Mouse (Mus musculus): ENCODE measurements around the gene Nsl1.

Gene Nsl1

GRCm38 (mm10) chr1:191054870-191055532 lies 7.8 kb upstream of the Nsl1 start:
- no peak for DNase-seq (ENCODE audit: low spot score)

- DNase-seq (ENCODE audit: low spot score) = no peak
These were observed 7.3 kb upstream of the Nsl1 start for GRCm38 (mm10) chr1:191055533-191055873.

DNA sequence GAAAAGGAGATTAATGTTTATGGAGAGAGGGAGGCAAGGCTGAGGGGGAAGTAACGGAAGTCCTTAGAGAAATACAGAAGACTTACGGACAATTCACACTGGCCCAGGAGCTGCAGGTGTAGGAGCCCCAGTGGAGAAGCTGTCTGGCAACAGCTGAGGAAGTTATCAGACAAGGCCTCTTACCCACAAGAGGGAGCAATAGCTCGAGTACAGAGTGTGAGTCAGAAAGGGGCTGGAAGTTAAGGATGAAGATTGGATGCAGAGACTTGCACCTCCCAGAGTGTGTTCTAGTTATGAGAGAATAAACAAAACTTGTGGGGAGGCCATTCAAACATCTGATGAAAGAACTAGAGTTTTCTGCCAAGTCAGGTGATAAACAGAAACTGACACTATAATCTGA lies 5.4 kb upstream of the Nsl1 start:
- DNase-seq (ENCODE audit: low spot score) = no peak

DNA sequence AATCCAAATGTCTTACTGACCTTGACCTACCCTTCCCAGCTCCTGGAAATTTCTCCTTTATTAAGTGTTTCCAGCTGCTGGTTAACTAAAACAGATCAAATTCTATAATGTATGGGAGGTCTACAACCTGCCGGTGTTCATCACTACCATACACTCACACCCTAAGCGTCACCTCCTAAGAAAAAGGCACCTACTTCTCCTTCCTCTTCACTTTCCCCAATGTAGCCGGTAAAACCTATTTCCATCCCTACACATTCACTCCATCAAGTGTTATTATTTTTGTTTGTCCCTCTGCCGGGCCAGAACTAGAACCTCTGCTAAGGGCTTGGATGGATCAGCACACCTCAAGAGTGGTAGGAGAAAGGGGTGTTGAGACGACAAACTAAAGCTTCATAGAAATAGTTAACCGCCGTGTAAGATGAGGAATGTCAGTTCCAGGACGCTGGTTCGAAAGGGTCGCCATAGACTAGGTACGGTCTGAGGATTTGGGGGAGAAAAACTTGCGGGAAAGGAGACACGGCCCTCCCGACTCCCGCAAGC lies 501 bp upstream of the Nsl1 start:
- DNase-seq (ENCODE audit: low spot score) = no peak

- DNase-seq (ENCODE audit: low spot score) = no peak
These were observed 888 bp downstream of the Nsl1 start for GRCm38 (mm10) chr1:191063700-191064099.

DNA sequence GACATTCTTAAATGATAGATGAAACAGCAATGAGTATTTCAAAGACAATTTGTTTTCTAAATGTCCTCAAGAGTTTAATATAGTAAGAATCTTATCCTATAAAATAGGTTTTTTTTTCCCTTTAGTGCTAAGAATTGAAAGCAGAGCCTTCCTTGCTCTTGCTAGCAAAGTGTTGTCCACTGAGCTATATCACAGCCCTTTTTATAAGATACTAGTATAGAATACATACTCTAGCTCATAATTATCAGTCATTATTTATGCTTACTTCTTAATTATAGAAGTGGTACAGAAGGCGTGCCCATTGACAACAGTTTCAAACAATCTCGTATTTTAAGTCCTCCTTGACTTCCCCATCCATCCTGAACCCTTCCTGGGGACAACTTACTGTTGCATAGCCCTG lies 1.7 kb downstream of the Nsl1 start:
- DNase-seq (ENCODE audit: low spot score) = no peak

DNA sequence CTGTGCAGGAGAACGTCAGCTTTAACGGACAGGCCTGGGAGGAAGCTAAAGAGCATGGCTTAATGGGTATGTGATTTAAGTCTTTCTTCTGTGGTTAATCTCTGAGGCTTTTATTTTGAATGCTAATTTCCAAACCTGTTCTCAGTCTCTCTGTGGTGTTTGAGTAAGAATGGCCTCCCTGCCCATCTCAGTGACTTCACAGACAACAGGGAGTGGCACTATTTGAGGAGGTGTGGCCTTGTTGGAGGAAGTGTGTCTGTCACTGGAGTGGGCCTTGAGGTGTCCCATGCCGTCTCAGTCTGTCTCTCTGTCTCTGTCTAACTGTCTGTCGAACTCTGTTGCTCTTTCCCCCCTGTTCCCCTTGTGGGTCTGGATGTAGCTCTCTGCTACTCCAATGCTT lies 2.4 kb downstream of the Nsl1 start:
- no peak for DNase-seq (ENCODE audit: low spot score)

DNA sequence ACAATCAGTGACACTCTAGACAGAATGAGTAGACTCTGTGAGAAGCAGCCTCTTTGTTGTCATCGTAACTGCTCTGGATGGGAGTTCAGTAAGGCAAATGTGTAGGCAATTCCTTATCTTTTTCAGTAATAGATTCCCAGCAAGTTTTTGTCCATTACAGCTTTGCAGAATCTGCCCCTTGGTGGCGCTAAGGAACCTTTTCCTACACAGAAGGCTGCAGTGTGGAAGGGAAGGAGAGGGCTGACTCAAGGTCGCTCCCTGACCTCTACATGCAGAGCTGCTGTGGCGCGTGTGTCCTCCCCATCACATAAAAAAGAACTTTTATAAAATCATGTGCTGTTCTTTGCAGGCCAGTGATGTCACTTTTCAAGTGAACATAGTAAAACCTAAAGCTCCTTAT lies 5.6 kb downstream of the Nsl1 start:
- no peak for DNase-seq (ENCODE audit: low spot score)

GRCm38 (mm10) chr1:191070259-191070658 lies 7.4 kb downstream of the Nsl1 start:
- DNase-seq (ENCODE audit: low spot score) = no peak

GRCm38 (mm10) chr1:191071613-191072012 lies 8.8 kb downstream of the Nsl1 start:
- DNase-seq (ENCODE audit: low spot score) = no peak

- no peak for DNase-seq (ENCODE audit: low spot score)
These were observed 9.6 kb downstream of the Nsl1 start for GRCm38 (mm10) chr1:191072329-191072913.

GRCm38 (mm10) chr1:191073001-191073400 lies 10.2 kb downstream of the Nsl1 start:
- DNase-seq (ENCODE audit: low spot score) = peak; percentile 69

DNA sequence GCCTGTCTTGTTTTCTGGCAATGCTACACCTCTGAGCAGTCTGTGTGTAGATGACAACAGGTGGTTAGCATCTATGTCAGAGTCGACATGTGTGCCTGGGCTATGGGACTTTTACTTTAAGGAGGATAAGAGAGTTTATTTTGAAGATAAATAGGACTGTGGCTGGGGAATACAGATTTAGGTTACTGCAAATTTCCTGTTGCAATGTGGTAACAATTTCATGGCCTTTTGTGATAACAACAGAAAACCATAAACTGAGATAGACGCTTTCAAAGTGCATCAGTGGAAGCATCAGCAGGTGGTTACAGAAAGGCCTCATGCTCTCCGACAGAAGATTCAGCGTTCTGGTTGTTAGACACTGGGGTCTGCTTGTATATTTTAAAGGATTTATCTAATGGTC lies 10.7 kb downstream of the Nsl1 start:
- DNase-seq (ENCODE audit: low spot score) = no peak

DNA sequence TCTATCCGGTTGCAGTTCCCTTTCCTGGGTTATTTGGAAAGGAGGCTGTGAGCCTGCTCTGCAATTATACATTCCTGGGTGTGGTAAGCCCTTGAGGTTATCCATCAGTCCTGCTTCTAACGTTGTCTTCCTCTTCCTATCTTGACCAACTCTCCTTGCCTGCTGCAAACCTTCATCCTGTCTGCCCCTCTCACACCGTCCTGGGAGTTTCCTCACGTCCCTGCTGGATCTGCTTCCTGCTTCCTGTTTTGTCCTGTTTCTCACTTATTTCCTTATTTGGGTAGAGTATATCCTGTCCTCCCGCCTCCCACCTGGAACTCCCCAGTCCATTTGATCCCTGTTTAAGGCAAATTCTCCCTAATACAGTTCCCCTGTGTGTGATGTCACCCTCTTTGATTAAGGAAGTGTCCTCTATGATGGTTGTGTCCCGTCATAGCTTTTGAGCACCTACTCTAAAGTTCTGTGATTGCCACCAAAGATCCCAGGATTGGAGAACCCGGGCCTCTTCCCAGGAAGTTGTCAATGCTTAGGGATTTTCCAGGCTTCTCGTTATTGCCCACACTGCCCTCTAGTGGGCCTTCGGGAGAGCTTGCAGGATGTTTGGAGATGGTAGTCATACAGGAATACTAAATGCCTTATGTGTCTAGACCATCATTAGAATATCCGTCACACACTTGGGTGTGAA lies 12.5 kb downstream of the Nsl1 start:
- peak; percentile 72 for DNase-seq (ENCODE audit: low spot score)

DNA sequence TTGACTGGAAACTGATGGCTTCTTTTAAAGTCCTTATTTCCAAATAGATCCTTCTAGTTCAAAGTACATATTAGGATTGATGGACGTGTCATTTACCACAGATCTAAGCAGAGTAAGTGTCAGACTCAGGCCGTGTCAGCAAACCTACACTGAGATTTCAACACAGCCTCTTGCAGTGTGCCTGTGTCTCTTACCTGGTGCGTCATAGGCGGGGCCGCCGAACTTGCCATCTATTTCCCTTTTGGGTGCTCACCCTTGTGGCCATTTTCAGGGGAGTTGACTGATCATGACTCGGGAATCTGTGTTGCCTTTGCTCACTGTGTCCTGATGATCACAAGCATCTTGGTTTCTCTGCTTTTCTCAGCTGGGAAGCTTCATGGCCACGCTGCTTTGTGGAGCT lies 20.4 kb downstream of the Nsl1 start:
- DNase-seq (ENCODE audit: low spot score) = no peak

GRCm38 (mm10) chr1:191084951-191085559 lies 22.2 kb downstream of the Nsl1 start:
- DNase-seq (ENCODE audit: low spot score) = peak; percentile 31

- DNase-seq (ENCODE audit: low spot score) = peak; percentile 23
These were observed 22.8 kb downstream of the Nsl1 start for GRCm38 (mm10) chr1:191085597-191085996.

DNA sequence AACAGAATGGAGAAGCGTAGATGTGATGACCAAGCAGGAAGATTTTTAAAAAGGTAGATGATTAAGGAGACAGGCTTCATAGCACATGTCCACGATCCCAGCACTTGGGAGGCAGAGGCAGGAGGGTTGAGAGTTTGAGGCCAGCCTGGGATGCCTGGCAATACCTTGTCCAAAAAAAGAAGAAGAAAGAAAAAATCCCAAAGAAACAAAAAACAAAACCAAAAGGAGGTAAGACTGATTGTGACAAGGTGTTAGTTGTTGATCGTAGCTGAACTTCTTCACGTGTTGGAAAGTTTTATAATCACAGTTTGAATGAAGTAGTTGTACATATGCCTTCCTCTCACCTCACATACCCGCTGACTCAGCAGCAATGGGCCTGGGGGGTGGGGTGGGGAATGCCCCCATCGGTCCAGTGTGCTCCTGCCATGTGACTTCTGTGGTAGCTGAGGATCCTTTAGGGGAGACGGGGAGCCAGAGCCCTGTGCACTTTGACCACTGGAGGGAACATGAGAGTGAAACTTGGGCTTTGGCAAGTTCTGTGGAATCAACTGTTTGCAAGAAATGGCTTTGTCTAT lies 23.6 kb downstream of the Nsl1 start:
- no peak for DNase-seq (ENCODE audit: low spot score)

- DNase-seq (ENCODE audit: low spot score) = no peak
These were observed 24.1 kb downstream of the Nsl1 start for GRCm38 (mm10) chr1:191086960-191087359.

- DNase-seq (ENCODE audit: low spot score) = no peak
These were observed 25.1 kb downstream of the Nsl1 start for GRCm38 (mm10) chr1:191087955-191088354.

DNA sequence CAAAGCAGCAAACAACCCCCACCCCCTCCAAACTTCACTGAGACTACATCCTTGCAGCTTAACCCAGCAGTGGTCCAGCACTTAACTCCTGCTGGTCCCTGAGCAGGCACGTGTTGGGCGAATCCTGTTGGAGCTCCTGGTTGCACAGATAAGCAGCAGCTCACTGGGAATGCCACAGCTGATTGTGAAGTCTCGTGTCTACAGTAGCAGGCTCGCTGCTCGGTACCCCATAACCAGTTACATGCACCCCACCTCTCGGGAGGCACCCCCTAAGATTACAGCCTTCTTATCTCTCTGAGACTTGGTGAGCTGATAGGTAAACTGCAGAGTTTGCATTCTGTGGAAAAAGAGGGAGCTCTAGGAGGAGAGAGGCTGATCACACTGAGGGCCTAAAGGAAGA lies 26.5 kb downstream of the Nsl1 start:
- DNase-seq (ENCODE audit: low spot score) = no peak

GRCm38 (mm10) chr1:191092050-191092449 lies 29.2 kb downstream of the Nsl1 start:
- no peak for DNase-seq (ENCODE audit: low spot score)

DNA sequence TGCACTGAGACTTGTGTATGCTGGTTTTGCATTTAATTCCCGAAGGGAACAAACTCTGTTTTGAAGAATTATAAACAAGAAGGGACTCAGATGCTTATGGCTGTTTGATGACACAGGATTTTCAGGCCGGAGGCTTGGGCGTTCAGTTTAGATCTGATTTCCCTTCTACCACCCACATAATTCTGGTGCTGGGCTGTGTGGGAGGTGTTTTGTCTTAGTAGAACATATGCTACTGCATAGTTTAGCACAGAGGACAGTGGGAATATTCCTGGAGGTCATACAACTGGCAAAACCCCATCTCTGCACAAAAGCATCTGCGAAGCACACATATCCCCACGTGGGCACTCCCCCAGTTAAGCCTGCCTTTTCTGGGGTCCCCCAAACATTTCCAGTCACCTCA lies 30.8 kb downstream of the Nsl1 start:
- no peak for DNase-seq (ENCODE audit: low spot score)

All from lung, postnatal 25 days (tissue).